Mouse (Mus musculus): ENCODE measurements at regions not wholly inside any gene's neighbourhood (a gene's known extent, or its start where the extent isn't known, plus 50 kb on each side); places are given as distances from the start of the nearest gene placed in this dataset.
"Not testable (repeated sequence)": the region's sequence is repeated elsewhere in the genome, so short reads cannot be mapped to it uniquely, and the experiment has no call there.

DNA sequence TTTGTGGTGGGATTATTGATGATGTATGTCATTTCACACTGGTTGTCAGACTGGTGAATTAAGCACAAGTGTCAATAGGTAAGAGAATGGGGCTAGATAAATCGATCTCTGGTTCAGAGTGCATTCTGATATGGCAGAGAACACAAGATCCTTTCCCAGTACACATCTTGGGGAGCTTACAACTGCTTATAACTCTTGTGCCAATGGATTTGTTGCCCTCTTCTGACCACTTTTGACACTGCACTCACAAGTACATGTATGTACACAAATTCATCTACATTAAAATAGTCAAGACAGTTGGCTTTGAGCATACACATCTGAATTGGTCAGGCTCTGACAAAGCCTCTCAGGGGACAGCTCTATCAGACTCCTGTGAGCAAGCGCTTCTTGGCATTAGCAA lies 738.1 kb downstream of the Trib2 start:
- DNase-seq, result no peak

GRCm38 (mm10) chr12:15064351-15064750 lies 752.4 kb downstream of the Trib2 start:
- DNase-seq, result no peak

GRCm38 (mm10) chr12:15051387-15051786 lies 765.3 kb downstream of the Trib2 start:
- no peak for DNase-seq

- DNase-seq, result no peak
These were observed 773.5 kb downstream of the Trib2 start for GRCm38 (mm10) chr12:15043264-15043663.

DNA sequence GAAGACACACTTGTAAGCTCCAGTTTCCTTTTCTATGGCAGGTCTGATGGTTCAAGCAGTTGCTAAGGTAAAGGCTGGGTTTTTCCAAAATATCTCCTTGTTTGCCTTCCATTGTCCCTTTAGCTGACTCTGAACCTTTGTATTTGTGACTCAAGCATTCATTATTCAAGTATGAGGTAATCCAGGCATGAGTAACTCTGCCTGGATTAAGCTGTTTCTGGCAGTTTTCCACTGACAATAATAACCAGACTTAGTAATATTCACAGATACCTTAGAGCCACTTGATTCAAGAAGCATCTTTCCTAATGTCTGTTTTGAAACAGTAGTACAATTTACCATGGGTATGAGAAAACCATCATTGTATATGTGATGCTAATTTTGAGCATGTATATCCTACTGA lies 805.6 kb downstream of the Trib2 start:
- DNase-seq, result no peak

GRCm38 (mm10) chr12:15002401-15002800 lies 814.3 kb downstream of the Trib2 start:
- not testable (repeated sequence) for DNase-seq

All from cerebellum, adult 9-11 months (tissue).